Mouse (Mus musculus) olfactory bulb, adult 2 months (tissue): Measurements from ENCODE around the gene Atp7b.

Experiments
- CTCF ChIP-seq: fragments of 200-500 bp; IDR thresholded peaks from 2 replicates; pipeline ENCODE4 v1.5.1; 2012; ENCODE audit warnings: low read depth, mild to moderate bottlenecking, low read length, moderate library complexity; ENCODE audit not compliant: insufficient read depth
- POLR2A ChIP-seq: fragments of 200-500 bp; IDR thresholded peaks from 2 replicates; pipeline ENCODE4 v1.6.1; 2012; ENCODE audit warnings: mild to moderate bottlenecking, low read depth, low read length, moderate library complexity; ENCODE audit not compliant: insufficient read depth

DNA sequence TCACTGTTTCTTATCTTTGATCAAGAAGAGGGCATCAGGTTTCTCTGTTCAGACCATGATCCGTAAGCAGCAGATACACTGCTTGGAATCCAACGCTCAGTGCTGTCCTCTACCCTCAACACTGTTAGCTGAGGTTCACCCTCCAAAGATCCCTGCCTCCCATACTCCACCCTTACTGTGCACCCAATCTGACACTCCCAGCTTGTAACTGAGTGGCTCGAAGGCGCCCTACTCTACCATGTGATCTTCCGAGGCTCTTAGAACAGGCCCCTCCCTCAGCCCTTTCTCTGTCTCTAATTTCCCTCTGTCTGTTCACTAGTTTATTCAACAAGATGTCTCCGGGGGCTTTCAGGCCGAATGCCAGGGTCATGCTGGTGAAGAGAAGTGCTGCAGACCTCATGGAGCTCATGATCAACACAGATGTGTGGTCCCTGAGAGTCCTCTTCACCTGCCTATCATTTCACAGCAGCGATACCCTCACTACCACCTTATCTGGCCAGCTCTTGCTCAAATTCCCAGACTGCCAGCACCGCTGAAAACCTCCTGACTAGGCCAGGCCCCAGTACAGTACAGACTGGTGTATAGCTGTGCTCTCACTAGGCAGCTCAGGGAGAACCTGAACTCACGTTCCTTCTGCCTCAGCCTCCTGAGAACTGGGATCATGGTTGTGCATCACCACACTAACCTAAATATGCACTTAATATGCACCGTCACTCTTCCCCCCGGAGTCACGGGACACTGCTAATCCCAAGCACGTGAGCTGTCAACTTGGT, 55.2 kb downstream of the Atp7b start:
- TF ChIP-seq POLR2A, result no peak
- no peak for TF ChIP-seq CTCF
